Mouse (Mus musculus) MEL (cell line): Measurements from ENCODE around the gene Nemp1. TPM values are rescaled to one million over a fixed set of nuclear protein-coding genes. Genes with fewer than 3 reads are reported as not detected.

Source experiments
- DNase-seq: peaks from one replicate; pipeline ENCODE4 v3.0.0; 2011; ENCODE audit warnings: low read depth, low spot score
- H3K27ac ChIP-seq: 2 replicates; pipeline ENCODE4 v1.5.1; 2012; ENCODE audit warnings: low read depth, mild to moderate bottlenecking, control low read depth, low read length, moderate library complexity; ENCODE audit not compliant: control insufficient read depth
- H3K27me3 ChIP-seq, 2 experiments: fragments of 150-350 bp in 1 of 2; sonication (generic) in 1 of 2; 2 replicates each; pipeline ENCODE4 v1.6.1; 2012; ENCODE audit warnings: low read length in 2 of 2, mild to moderate bottlenecking in 2 of 2, improper control_type of control experiment in 1 of 2, moderate library complexity in 1 of 2; ENCODE audit not compliant: insufficient read depth in 2 of 2, control insufficient read depth in 1 of 2
- H3K36me3 ChIP-seq, 2 experiments: 2 replicates each; pipeline ENCODE4 v1.6.1; 2012 to 2014; ENCODE audit warnings: low read length in 2 of 2, improper control_type of control experiment in 1 of 2, inconsistent platforms in 1 of 2, mild to moderate bottlenecking in 1 of 2; ENCODE audit not compliant: insufficient read depth in 2 of 2, control insufficient read depth in 1 of 2
- H3K4me1 ChIP-seq, 2 experiments: fragments of 150-350 bp in 1 of 2; sonication (generic) in 1 of 2; 2 replicates each; pipeline ENCODE4 v1.6.1; 2012; ENCODE audit warnings: low read length in 2 of 2, improper control_type of control experiment in 1 of 2, mild to moderate bottlenecking in 1 of 2; ENCODE audit not compliant: insufficient read depth in 2 of 2, control insufficient read depth in 1 of 2
- H3K4me3 ChIP-seq, 2 experiments: fragments of 150-350 bp in 1 of 2; sonication (generic) in 1 of 2; 2 replicates each; pipeline ENCODE4 v1.5.1; 2012; ENCODE audit warnings: low read depth in 2 of 2, low read length in 2 of 2, mild to moderate bottlenecking in 2 of 2, moderate library complexity in 2 of 2, control low read depth in 1 of 2, improper control_type of control experiment in 1 of 2; ENCODE audit not compliant: control insufficient read depth in 1 of 2, insufficient read depth in 1 of 2
- H3K79me2 ChIP-seq: 2 replicates; pipeline ENCODE4 v1.6.1; 2012; ENCODE audit warnings: mild to moderate bottlenecking, low read length, moderate library complexity; ENCODE audit not compliant: control insufficient read depth, poor library complexity, insufficient read depth
- H3K9ac ChIP-seq: 2 replicates; pipeline ENCODE4 v1.6.1; 2012; ENCODE audit warnings: low read depth, mild to moderate bottlenecking, control low read depth, low read length, moderate library complexity; ENCODE audit not compliant: control insufficient read depth, poor library complexity, severe bottlenecking
- H3K9me3 ChIP-seq: fragments of 150-350 bp; sonication (generic); replicated peaks from 2 replicates; pipeline ENCODE4 v1.6.1; 2012; ENCODE audit warnings: mild to moderate bottlenecking, low read length, improper control_type of control experiment, moderate library complexity; ENCODE audit not compliant: insufficient read depth
- BHLHE40 ChIP-seq: IDR thresholded peaks from 2 replicates; pipeline ENCODE4 v1.6.1; 2012; ENCODE audit warnings: low read depth, mild to moderate bottlenecking, inconsistent platforms, low read length, improper control_type of control experiment, borderline replicate concordance
- CHD2 ChIP-seq: IDR thresholded peaks from 2 replicates; pipeline ENCODE4 v1.6.1; 2011; ENCODE audit warnings: low read length, improper control_type of control experiment
- CTCF ChIP-seq, 3 experiments: IDR thresholded peaks in 2 of 3; conservative IDR thresholded peaks in 1 of 3; 2 replicates each; pipeline ENCODE4 v1.5.1; 2011 to 2012; ENCODE audit warnings: low read length in 3 of 3, low read depth in 2 of 3, mild to moderate bottlenecking in 2 of 3, improper control_type of control experiment in 1 of 3, inconsistent platforms in 1 of 3, mixed read lengths in 1 of 3, moderate library complexity in 1 of 3; ENCODE audit not compliant: control insufficient read depth in 1 of 3, insufficient read depth in 1 of 3, poor library complexity in 1 of 3, severe bottlenecking in 1 of 3
- E2F4 ChIP-seq: IDR thresholded peaks from 2 replicates; pipeline ENCODE4 v1.6.1; 2011; ENCODE audit warnings: low read depth, low read length, improper control_type of control experiment, borderline replicate concordance
- EP300 ChIP-seq, 2 experiments: IDR thresholded peaks; 2 replicates each; pipeline ENCODE4 v1.6.1; 2011; ENCODE audit warnings: improper control_type of control experiment in 2 of 2, low read length in 2 of 2, low read depth in 1 of 2, mild to moderate bottlenecking in 1 of 2
- GABPA ChIP-seq: IDR thresholded peaks from 2 replicates; pipeline ENCODE4 v1.6.1; 2012; ENCODE audit warnings: low read depth, mild to moderate bottlenecking, inconsistent platforms, low read length, improper control_type of control experiment, moderate library complexity
- GATA1 ChIP-seq: IDR thresholded peaks from 2 replicates; pipeline ENCODE4 v1.6.1; 2011; ENCODE audit warnings: low read depth, low read length, improper control_type of control experiment
- HCFC1 ChIP-seq: IDR thresholded peaks from 2 replicates; pipeline ENCODE4 v1.6.1; 2012; ENCODE audit warnings: low read depth, mild to moderate bottlenecking, inconsistent platforms, low read length, improper control_type of control experiment, moderate library complexity
- KAT2A ChIP-seq: conservative IDR thresholded peaks from 2 replicates; pipeline ENCODE4 v1.6.1; 2012; ENCODE audit warnings: low read depth, low read length, improper control_type of control experiment, inconsistent platforms
- MAX ChIP-seq: IDR thresholded peaks from 2 replicates; pipeline ENCODE4 v1.6.1; 2011; ENCODE audit warnings: low read length, improper control_type of control experiment
- MAZ ChIP-seq: IDR thresholded peaks from 2 replicates; pipeline ENCODE4 v1.6.1; 2012; ENCODE audit warnings: low read depth, mild to moderate bottlenecking, inconsistent platforms, low read length, improper control_type of control experiment
- MEF2A ChIP-seq: IDR thresholded peaks from 2 replicates; pipeline ENCODE4 v1.6.1; 2014; ENCODE audit warnings: low read depth, mild to moderate bottlenecking, inconsistent platforms, low read length, improper control_type of control experiment; ENCODE audit not compliant: poor library complexity, insufficient replicate concordance, severe bottlenecking; ENCODE audit errors: extremely low read depth
- MXI1 ChIP-seq: IDR thresholded peaks from 2 replicates; pipeline ENCODE4 v1.6.1; 2011; ENCODE audit warnings: mild to moderate bottlenecking, low read depth, low read length, improper control_type of control experiment
- MYB ChIP-seq: IDR thresholded peaks from 2 replicates; pipeline ENCODE4 v1.6.1; 2011; ENCODE audit warnings: mild to moderate bottlenecking, low read depth, low read length, improper control_type of control experiment
- POLR2A ChIP-seq, 2 experiments: IDR thresholded peaks; 2 replicates each; pipeline ENCODE4 v1.6.1; 2011 to 2012; ENCODE audit warnings: low read length in 2 of 2, mild to moderate bottlenecking in 2 of 2, control low read depth in 1 of 2, improper control_type of control experiment in 1 of 2, low read depth in 1 of 2, moderate library complexity in 1 of 2; ENCODE audit not compliant: control insufficient read depth in 1 of 2, insufficient read depth in 1 of 2, poor library complexity in 1 of 2
- POLR2AphosphoS2 ChIP-seq: IDR thresholded peaks from 2 replicates; pipeline ENCODE4 v1.6.1; 2011; ENCODE audit warnings: low read length, improper control_type of control experiment
- POLR2AphosphoS5 ChIP-seq: IDR thresholded peaks from 2 replicates; pipeline ENCODE4 v1.6.1; 2012; ENCODE audit warnings: low read depth, borderline replicate concordance, mild to moderate bottlenecking, inconsistent platforms, low read length, moderate library complexity, mixed read lengths
- RCOR1 ChIP-seq: IDR thresholded peaks from 2 replicates; pipeline ENCODE4 v1.6.1; 2012; ENCODE audit warnings: low read depth, mild to moderate bottlenecking, inconsistent platforms, low read length, improper control_type of control experiment
- SIN3A ChIP-seq: IDR thresholded peaks from 2 replicates; pipeline ENCODE4 v1.6.1; 2012; ENCODE audit warnings: low read length, improper control_type of control experiment, inconsistent platforms
- SMC3 ChIP-seq: IDR thresholded peaks from 2 replicates; pipeline ENCODE4 v1.6.1; 2011; ENCODE audit warnings: low read depth, low read length, improper control_type of control experiment
- TAL1 ChIP-seq: IDR thresholded peaks from 2 replicates; pipeline ENCODE4 v1.6.1; 2012; ENCODE audit warnings: mild to moderate bottlenecking, inconsistent platforms, low read length, moderate library complexity, mixed read lengths
- TBP ChIP-seq: IDR thresholded peaks from 2 replicates; pipeline ENCODE4 v1.8.0; 2011; ENCODE audit warnings: low read depth, low read length, improper control_type of control experiment
- UBTF ChIP-seq: IDR thresholded peaks from 2 replicates; pipeline ENCODE4 v1.6.1; 2012; ENCODE audit warnings: low read depth, mild to moderate bottlenecking, inconsistent platforms, low read length, improper control_type of control experiment, moderate library complexity, borderline replicate concordance; ENCODE audit not compliant: insufficient read depth
- USF2 ChIP-seq, 2 experiments: IDR thresholded peaks; 2 replicates each; pipeline ENCODE4 v1.6.1; 2011 to 2012; ENCODE audit warnings: improper control_type of control experiment in 2 of 2, low read length in 2 of 2, borderline replicate concordance in 1 of 2, inconsistent platforms in 1 of 2, low read depth in 1 of 2, mild to moderate bottlenecking in 1 of 2; ENCODE audit not compliant: insufficient read depth in 1 of 2
- ZKSCAN1 ChIP-seq: IDR thresholded peaks from 2 replicates; pipeline ENCODE4 v1.6.1; 2012; ENCODE audit warnings: low read depth, mild to moderate bottlenecking, inconsistent platforms, low read length, improper control_type of control experiment, moderate library complexity
- polyA plus RNA-seq, 2 experiments: library from polyadenylated mRNA; stranded (reverse) in 1 of 2; unstranded in 1 of 2; fragments of >175 nt in 1 of 2; fragments of >200 nt in 1 of 2; gene quantifications; 2 replicates each; pipeline versions ENCODE4 v1.2.1 to v1.2.4; 2012; ENCODE audit warnings: low replicate concordance in 2 of 2, low read depth in 1 of 2; ENCODE audit not compliant: insufficient read length in 2 of 2, insufficient read depth in 1 of 2, missing spikeins in 1 of 2
- total RNA-seq: library from RNA; depleted of rRNA; stranded (reverse); fragments of 300-350 nt; gene quantifications from 2 replicates; pipeline ENCODE4 v1.2.3, GENCODE M21; 2012

Gene Nemp1
- total and polyA plus RNA-seq, 3 experiments, result 12.1 to 13.9 TPM; not detected in 1

GRCm38 (mm10) chr10:127632668-127633271 lies 33.9 kb upstream of the Nemp1 start:
- TF ChIP-seq POLR2AphosphoS5 (no peak), POLR2AphosphoS2 (no peak), HCFC1 (no peak), MYB (no peak), USF2 (IDR thresholded peaks at IDR 0.05; ENCODE audit: borderline replicate concordance in 1 of 2, insufficient read depth in 1 of 2, low read depth in 1 of 2, low read length in 2 of 2) (no peak), RCOR1 (no peak), TAL1 (no peak), MXI1 (no peak), CHD2 (no peak), EP300 (IDR thresholded peaks at IDR 0.05; ENCODE audit: low read depth in 1 of 2, low read length in 2 of 2) (no peak), MAX (no peak), GABPA (no peak), KAT2A (no peak), ZKSCAN1 (no peak), MEF2A (no peak)
- H3K36me3 ChIP-seq, result no peaks in the 10 kb centered on the region
- no peak overlapping the region for H3K4me3 ChIP-seq
- no peak overlapping the region for H3K9ac ChIP-seq
- H3K27me3 ChIP-seq, result peaks cover 4% of the 10 kb centered on the region in 2 experiments
- no peaks in the 10 kb centered on the region for H3K9me3 ChIP-seq
- no peaks in the 10 kb centered on the region for H3K79me2 ChIP-seq
- no peak overlapping the region for H3K27ac ChIP-seq
- H3K4me1 ChIP-seq, result no peaks in the 10 kb centered on the region
- DNase-seq, result no peak

GRCm38 (mm10) chr10:127640421-127640820 lies 26.3 kb upstream of the Nemp1 start:
- Histone ChIP-seq H3K4me1 (peaks cover 2 to 11% of the 10 kb centered on the region in 2 experiments; a peak in 3 of 4 replicates), H3K79me2 (peaks cover 21% of the 10 kb centered on the region), H3K9me3 (no peaks in the 10 kb centered on the region), H3K27me3 (no peaks in the 10 kb centered on the region), H3K27ac (no peak overlapping the region), H3K9ac (no peak overlapping the region), H3K36me3 (peaks cover 0 to 3% of the 10 kb centered on the region in 2 experiments; a peak in 2 of 4 replicates), H3K4me3 (no peak overlapping the region)
- DNase-seq, result no peak
- no peak for TF ChIP-seq GATA1
- no peak for TF ChIP-seq TBP
- TF ChIP-seq SIN3A, result no peak
- TF ChIP-seq SMC3, result no peak
- TF ChIP-seq USF2 (IDR thresholded peaks at IDR 0.05; ENCODE audit: borderline replicate concordance in 1 of 2, insufficient read depth in 1 of 2, low read depth in 1 of 2, low read length in 2 of 2), result no peak
- TF ChIP-seq MAZ, result no peak
- no peak for TF ChIP-seq E2F4
- TF ChIP-seq CTCF (IDR thresholded peaks at IDR 0.05 in 2 of 3, conservative IDR thresholded peaks at IDR 0.05 in 1 of 3; ENCODE audit: control insufficient read depth in 1 of 3, insufficient read depth in 1 of 3, low read depth in 2 of 3, low read length in 3 of 3, poor library complexity in 1 of 3, severe bottlenecking in 1 of 3), result no peak
- TF ChIP-seq RCOR1, result no peak
- no peak for TF ChIP-seq GABPA
- TF ChIP-seq KAT2A, result no peak
- TF ChIP-seq MEF2A, result no peak
- no peak for TF ChIP-seq BHLHE40
- no peak for TF ChIP-seq UBTF
- no peak for TF ChIP-seq MAX
- TF ChIP-seq TAL1, result no peak
- no peak for TF ChIP-seq EP300 (IDR thresholded peaks at IDR 0.05; ENCODE audit: low read depth in 1 of 2, low read length in 2 of 2)
- no peak for TF ChIP-seq POLR2A (IDR thresholded peaks at IDR 0.05; ENCODE audit: control insufficient read depth in 1 of 2, insufficient read depth in 1 of 2, low read depth in 1 of 2, low read length in 2 of 2, poor library complexity in 1 of 2)
